Mouse (Mus musculus) spleen, postnatal 36 days (tissue): ENCODE measurements around the gene Thsd7b.

Source experiments
- DNase-seq, 2 experiments: peaks; one replicate each; pipeline ENCODE4 v3.0.0; 2022; ENCODE audit warnings: low spot score in 2 of 2, mixed read lengths in 1 of 2

Thsd7b gene

GRCm38 (mm10) chr1:129272982-129273937 is at the start of gene Thsd7b:
Gene Thsd7b, plus strand, starts transcription at chr1:129273302.
- DNase-seq: no peak

GRCm38 (mm10) chr1:129244292-129244691 is 28.8 kb upstream of the Thsd7b start:
- DNase-seq: no peak

GRCm38 (mm10) chr1:129250704-129251443 is 22.2 kb upstream of the Thsd7b start:
- DNase-seq: no peak

GRCm38 (mm10) chr1:129266684-129267083 is 6.4 kb upstream of the Thsd7b start:
- no peak for DNase-seq

GRCm38 (mm10) chr1:129304173-129304572 is 31.1 kb downstream of the Thsd7b start:
- DNase-seq: no peak

GRCm38 (mm10) chr1:129324388-129324787 is 51.3 kb downstream of the Thsd7b start:
- no peak for DNase-seq

GRCm38 (mm10) chr1:129324798-129325197 is 51.7 kb downstream of the Thsd7b start:
- no peak for DNase-seq

GRCm38 (mm10) chr1:129356631-129357030 is 83.5 kb downstream of the Thsd7b start:
- DNase-seq: no peak

- no peak for DNase-seq
Measured at GRCm38 (mm10) chr1:129357378-129357777, 84.3 kb downstream of the Thsd7b start.

- DNase-seq: no peak
Measured at GRCm38 (mm10) chr1:129363368-129363767, 90.3 kb downstream of the Thsd7b start.

- no peak for DNase-seq
Measured at GRCm38 (mm10) chr1:129364828-129365227, 91.7 kb downstream of the Thsd7b start.

- DNase-seq: no peak
Measured at GRCm38 (mm10) chr1:129365590-129365989, 92.5 kb downstream of the Thsd7b start.

- no peak for DNase-seq
Measured at GRCm38 (mm10) chr1:129386479-129386878, 113.4 kb downstream of the Thsd7b start.

GRCm38 (mm10) chr1:129411584-129411983 is 138.5 kb downstream of the Thsd7b start:
- DNase-seq: no peak

GRCm38 (mm10) chr1:129421581-129421980 is 148.5 kb downstream of the Thsd7b start:
- DNase-seq: no peak

- DNase-seq: no peak
Measured at GRCm38 (mm10) chr1:129464414-129464813, 191.3 kb downstream of the Thsd7b start.

GRCm38 (mm10) chr1:129473504-129473903 is 200.4 kb downstream of the Thsd7b start:
- DNase-seq: no peak

GRCm38 (mm10) chr1:129484266-129485031 is 211.3 kb downstream of the Thsd7b start:
- DNase-seq: no peak

- no peak for DNase-seq
Measured at GRCm38 (mm10) chr1:129491136-129491535, 218.0 kb downstream of the Thsd7b start.

- no peak for DNase-seq
Measured at GRCm38 (mm10) chr1:129493929-129494328, 220.8 kb downstream of the Thsd7b start.

- DNase-seq: no peak
Measured at GRCm38 (mm10) chr1:129501707-129502106, 228.6 kb downstream of the Thsd7b start.

- DNase-seq: no peak
Measured at GRCm38 (mm10) chr1:129516379-129516778, 243.3 kb downstream of the Thsd7b start.
